Mouse (Mus musculus): ENCODE data around the gene 0610040J01Rik.
A peak's percentile ranks its signal among the peaks of the same experiment; 100 is the strongest.

0610040J01Rik gene

DNA sequence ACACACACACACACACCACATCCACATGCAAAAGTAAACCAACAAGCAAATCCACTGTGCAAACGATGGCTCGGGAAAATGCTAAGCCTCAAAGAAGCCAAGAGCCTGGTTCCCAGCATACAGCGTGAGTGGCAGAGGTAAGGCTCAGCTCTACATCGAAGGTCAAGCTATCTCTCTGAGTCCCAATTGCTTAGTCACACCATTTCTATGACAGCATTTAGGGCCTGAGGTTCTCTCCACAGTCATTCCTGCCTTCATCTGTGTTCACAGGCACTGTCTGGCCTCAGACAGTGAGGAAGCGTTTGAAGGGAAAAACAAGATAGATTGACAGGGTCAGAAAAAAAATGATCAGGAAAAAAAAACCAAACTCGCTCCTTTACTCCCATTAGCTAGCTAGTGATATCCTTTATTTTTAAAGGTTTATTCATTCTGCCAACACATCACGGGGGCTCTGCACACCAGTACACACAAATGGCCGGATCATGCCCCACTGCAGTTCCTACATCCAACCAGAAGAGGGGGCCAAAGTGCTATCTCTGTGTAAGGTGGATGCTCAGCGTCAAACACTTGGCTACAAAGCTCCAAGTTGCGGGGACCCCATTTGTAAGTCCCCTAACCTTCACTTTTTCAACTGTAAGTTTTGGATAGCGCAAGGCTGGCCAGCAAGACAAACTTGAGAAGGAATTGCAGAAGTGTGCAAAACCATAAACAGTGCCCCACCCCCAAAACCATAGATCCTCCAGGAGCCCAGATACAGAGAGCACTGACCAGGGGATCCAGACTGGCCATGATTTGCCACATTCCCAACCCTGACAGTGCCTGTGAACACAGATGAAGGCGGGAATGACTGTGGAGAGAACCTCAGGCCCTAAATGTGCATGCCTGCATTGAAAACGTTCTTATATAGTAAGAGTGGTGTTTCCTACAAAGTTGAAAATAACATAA lies 94.3 kb downstream of the 0610040J01Rik start:
- DNase-seq: peak; percentile 80

- no peak for DNase-seq
These were observed 95.3 kb downstream of the 0610040J01Rik start for GRCm38 (mm10) chr5:63907513-63907912.

GRCm38 (mm10) chr5:63910171-63910960 lies 98.2 kb downstream of the 0610040J01Rik start:
- no peak for DNase-seq

GRCm38 (mm10) chr5:63914896-63915295 lies 102.7 kb downstream of the 0610040J01Rik start:
- DNase-seq: no peak

GRCm38 (mm10) chr5:63916457-63917139 lies 104.4 kb downstream of the 0610040J01Rik start:
- no peak for DNase-seq

- no peak for DNase-seq
These were observed 106.0 kb downstream of the 0610040J01Rik start for GRCm38 (mm10) chr5:63918201-63918600.

DNA sequence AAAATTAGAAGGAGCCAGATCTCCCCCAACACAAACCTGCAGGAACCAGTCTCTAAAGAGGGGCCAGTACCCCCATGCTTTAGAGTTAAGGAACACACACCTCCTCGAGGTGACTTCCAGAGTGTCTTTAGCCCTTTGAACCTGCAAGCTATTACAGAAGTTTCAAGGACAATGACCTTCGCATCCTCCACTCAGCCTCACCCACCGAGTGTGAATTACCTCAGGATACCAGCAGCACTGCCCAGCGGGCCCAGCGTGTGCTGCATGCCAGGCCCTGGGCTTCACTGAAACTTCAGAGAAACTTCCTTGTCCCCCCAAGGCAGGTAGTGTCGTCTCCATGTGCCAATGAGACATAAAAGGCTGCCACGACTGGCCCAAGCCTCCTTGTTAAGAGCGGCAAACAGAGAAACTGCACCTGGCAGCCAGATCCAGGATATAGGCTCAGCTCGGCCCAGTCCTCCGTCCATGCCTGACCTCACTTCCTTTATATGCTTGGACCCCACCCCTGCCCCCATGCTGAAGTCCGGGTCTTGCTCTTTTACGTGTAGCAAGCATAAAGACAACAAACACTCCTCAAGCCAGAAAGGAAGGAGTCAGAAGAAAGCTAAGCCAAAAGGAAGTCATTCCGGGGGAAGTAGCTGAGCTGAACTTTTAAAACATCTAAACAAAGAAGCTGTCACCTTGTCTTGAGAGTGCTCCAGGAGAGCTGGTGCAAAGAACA lies 111.3 kb downstream of the 0610040J01Rik start:
- DNase-seq: no peak

- no peak for DNase-seq
These were observed 113.0 kb downstream of the 0610040J01Rik start for GRCm38 (mm10) chr5:63925035-63925628.

GRCm38 (mm10) chr5:63930824-63931358 lies 118.7 kb downstream of the 0610040J01Rik start:
- no peak for DNase-seq

DNA sequence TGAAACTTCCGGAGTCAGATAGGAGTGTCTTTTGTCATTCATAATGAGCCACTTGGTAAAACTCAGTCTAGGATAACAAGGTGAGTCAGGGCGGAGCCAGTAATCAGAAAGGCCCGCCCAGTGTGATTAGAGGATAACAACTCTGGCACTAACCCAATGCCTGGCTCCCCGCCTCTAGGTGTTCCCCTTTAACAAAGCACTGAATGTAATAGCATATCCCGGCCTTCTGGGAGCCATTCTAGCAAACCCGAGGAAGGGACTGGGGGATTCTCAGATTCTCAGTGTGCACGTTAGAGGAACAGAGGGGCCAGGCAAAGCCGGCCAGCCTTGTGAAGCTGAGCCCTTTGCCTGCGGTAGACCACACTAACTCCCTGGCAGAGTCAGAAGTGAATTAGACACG lies 120.7 kb downstream of the 0610040J01Rik start:
- DNase-seq: no peak

DNA sequence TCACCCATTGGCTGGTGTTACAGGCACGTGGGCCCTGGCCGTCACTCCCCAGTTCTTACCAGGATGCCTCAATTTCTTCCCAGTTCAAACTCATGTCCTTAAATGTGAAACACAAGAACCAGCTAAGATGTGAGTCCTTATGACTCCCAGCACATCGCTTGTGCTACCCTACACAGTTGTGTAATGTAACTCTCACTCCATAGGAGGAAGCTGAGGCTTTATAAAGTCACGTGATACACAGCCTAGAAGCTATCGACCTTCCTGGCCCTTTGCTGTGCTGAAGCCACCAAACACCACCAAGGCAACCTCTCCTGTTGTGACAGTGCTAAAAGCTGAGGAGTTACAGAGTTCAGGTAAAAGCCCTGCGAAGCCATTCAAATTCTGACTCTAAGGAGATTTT lies 123.4 kb downstream of the 0610040J01Rik start:
- DNase-seq: no peak

DNA sequence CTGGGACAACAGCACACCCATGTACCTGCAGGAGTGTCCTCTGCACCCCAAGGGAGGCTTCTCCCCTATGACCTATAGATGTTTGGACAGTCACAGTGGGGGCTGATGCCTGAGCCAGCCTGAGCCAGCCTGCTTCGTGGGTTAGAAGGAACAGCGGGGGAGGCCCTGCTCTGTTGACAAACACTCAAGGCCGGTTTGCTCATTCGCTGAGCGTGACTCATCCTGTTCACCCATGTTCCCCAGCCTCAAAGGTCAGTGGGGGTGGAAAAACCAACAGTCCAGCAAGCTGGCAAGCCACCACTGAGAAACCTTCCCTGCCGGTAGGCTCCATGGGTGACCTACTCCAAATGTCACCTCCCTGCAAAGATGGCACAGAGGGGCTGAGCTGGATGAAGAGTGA lies 124.6 kb downstream of the 0610040J01Rik start:
- no peak for DNase-seq

DNA sequence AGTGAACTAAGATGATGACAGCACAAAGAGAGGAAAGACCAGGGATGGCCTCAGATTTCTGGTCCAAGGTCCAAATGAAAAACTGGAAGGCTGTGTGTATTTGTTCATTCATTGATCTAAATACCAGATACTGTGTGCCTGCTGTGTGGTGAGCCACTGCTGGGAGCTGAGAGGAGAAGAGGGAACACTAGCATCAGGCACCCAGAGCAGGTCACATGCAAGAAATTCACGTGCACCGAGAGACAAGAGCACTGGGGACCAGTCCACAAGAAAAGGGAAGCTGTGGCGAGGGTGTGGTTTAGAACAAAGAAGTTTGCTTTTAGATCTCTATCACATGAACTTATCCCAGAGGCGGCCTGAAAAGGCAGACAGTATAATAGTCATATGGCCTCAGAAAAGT lies 126.4 kb downstream of the 0610040J01Rik start:
- DNase-seq: no peak

DNA sequence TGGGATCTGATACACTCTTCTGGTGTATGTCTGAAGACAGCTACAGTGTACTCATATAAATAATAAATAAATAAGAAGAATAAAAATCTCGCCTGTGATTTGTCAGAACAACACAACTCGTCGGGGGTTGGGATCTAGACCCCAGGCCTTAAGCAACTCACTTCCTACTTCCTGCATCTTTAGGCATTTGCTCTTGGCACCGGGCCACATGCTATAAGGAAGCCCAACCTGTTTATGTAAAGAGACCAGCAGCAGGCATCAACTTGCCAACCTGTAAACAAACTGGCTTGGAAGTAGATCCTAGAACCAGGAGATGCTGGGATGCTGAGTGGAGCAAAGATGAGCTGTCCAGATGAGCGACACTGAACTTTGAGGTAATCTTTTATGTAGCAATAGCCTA lies 129.7 kb downstream of the 0610040J01Rik start:
- no peak for DNase-seq

GRCm38 (mm10) chr5:63943291-63943690 lies 131.1 kb downstream of the 0610040J01Rik start:
- DNase-seq: no peak

GRCm38 (mm10) chr5:63947526-63947925 lies 135.4 kb downstream of the 0610040J01Rik start:
- DNase-seq: no peak

DNA sequence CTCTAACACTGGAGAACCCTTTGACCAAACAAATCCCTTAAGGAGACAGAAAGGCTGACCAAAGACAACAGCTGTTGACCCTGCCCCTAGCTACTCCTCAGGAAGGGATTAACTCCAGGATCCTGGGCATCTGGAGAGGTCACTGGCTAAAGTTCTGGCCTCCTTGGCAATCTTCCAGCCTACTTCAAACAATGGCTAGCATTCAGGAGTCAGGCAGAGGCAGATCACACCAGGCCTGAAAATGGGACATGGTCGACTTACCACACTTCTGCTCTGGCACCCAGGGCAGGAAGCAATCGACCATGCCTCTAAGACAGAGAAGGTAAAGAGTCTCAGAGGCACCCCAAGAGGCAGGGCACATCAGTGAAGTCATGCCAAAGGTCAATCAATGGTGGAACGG lies 137.0 kb downstream of the 0610040J01Rik start:
- DNase-seq: no peak

Data from right cerebral cortex, adult 18-20 months (tissue).